Mouse (Mus musculus): ENCODE measurements around the gene Tulp2. TPM values are rescaled to one million over a fixed set of nuclear protein-coding genes. Genes with fewer than 3 reads are reported as not detected.

Tulp2 gene
- total and polyA plus RNA-seq, 3 experiments = 1.1 to 1.2 TPM; not detected in 1

- TF ChIP-seq MAZ (IDR thresholded peaks at IDR 0.05; ENCODE audit: low read depth, low read length) (peak; percentile 25; the same call in 1 of the 2 replicates), MAFK (IDR thresholded peaks at IDR 0.05; ENCODE audit: borderline replicate concordance, low read depth, low read length) (no peak), ZKSCAN1 (IDR thresholded peaks at IDR 0.05; ENCODE audit: low read depth, low read length) (no peak)
Measured at GRCm38 (mm10) chr7:45466283-45467089, 15.2 kb upstream of the Tulp2 start, which contains the start of gene Bax (continued).

DNA sequence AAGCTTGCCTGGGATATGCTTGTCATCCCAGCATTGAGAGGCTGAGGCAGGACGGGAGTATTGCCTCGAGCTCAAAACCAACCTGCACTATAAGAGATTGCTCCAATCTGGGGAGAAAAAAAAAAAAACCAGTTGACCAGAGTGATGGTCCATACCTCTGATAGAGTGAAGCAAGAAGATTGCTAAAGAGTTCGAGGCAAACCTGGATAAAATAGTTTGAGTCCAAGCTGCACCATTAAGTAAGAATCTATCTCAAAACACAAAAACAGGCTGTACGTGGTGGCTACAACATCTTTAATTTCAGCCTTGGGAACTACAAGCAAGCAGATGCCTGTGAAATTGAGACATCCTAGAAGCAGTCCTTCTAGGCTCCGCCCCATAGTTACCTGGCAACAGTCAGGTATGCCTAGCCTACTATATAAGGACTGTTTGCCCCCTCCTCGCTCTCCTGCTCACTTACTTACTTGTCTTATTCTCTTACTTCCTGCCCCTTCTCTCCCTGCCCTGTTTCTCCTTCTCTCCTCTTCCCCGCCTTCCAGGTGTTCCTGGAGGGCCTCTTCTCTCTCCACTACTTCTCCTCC lies 14.5 kb upstream of the Tulp2 start:
- peak; percentile 33; the same call in 1 of the 2 replicates for TF ChIP-seq ZNF384 (IDR thresholded peaks at IDR 0.05; ENCODE audit: low read depth, low read length)
- TF ChIP-seq NELFE (IDR thresholded peaks at IDR 0.05; ENCODE audit: low read depth, low read length) = no peak
- TF ChIP-seq SIN3A (IDR thresholded peaks at IDR 0.05; ENCODE audit: low read length) = no peak
- 0 out of 2 replicates have a peak, but pooled peaks have one; percentile 7 for TF ChIP-seq ZC3H11A (IDR thresholded peaks at IDR 0.05; ENCODE audit: low read depth, low read length)
- no peak for DNase-seq (ENCODE audit: low read depth, low spot score)
- Histone ChIP-seq H3K4me3 (ENCODE audit: control insufficient read depth in 1 of 2, insufficient read depth in 1 of 2, low read depth in 2 of 2, low read length in 2 of 2) (peak overlapping the region; percentile 80 to 87), H3K79me2 (ENCODE audit: control insufficient read depth, insufficient read depth, low read length, poor library complexity) (peaks cover 19% of the 10 kb centered on the region), H3K9ac (ENCODE audit: control insufficient read depth, low read depth, low read length, poor library complexity, severe bottlenecking) (peak overlapping the region; percentile 42), H3K9me3 (replicated peaks; ENCODE audit: insufficient read depth, low read length) (no peaks in the 10 kb centered on the region), H3K27ac (ENCODE audit: control insufficient read depth, low read depth, low read length) (no peak overlapping the region), H3K36me3 (ENCODE audit: control insufficient read depth in 1 of 2, insufficient read depth in 2 of 2, low read length in 2 of 2) (peaks cover 2 to 13% of the 10 kb centered on the region in 2 experiments; a peak in 3 of 4 replicates), H3K4me1 (ENCODE audit: control insufficient read depth in 1 of 2, insufficient read depth in 2 of 2, low read length in 2 of 2) (peaks cover 2 to 30% of the 10 kb centered on the region in 2 experiments; a peak in 3 of 4 replicates), H3K27me3 (ENCODE audit: control insufficient read depth in 1 of 2, insufficient read depth in 2 of 2, low read length in 2 of 2) (no peaks in the 10 kb centered on the region)

DNA sequence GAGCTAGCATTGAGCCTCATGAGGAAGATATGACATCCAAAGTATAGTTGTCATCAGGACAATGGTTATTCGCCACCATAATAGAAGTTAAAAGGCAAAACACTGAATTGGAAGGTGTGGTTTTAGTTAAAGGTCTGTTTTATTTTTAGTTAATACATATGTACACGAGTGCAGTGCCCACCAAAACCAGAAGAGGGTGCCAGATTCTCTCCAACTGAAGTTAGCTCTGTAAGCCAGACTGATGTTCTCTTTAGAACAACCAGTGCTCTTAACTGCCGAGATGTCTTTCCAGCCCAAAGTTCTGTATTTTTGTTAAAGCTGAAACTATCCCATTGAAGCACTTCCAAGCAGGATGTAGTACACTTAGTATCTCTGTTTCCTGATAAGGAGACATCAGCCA lies 10.8 kb upstream of the Tulp2 start:
- peak overlapping the region; percentile 31 for H3K9ac ChIP-seq (ENCODE audit: control insufficient read depth, low read depth, low read length, poor library complexity, severe bottlenecking)
- peaks cover 0 to 16% of the 10 kb centered on the region in 2 experiments; a peak in 2 of 4 replicates for H3K36me3 ChIP-seq (ENCODE audit: control insufficient read depth in 1 of 2, insufficient read depth in 2 of 2, low read length in 2 of 2)
- no peak overlapping the region for H3K4me3 ChIP-seq (ENCODE audit: control insufficient read depth in 1 of 2, insufficient read depth in 1 of 2, low read depth in 2 of 2, low read length in 2 of 2)
- no peaks in the 10 kb centered on the region for H3K9me3 ChIP-seq (replicated peaks; ENCODE audit: insufficient read depth, low read length)
- H3K27me3 ChIP-seq (ENCODE audit: control insufficient read depth in 1 of 2, insufficient read depth in 2 of 2, low read length in 2 of 2) = no peaks in the 10 kb centered on the region
- TF ChIP-seq SIN3A (IDR thresholded peaks at IDR 0.05; ENCODE audit: low read length) (peak; percentile 82), MYC (IDR thresholded peaks at IDR 0.05; ENCODE audit: low read depth, low read length) (peak; percentile 63; the same call in 1 of the 2 replicates), RAD21 (IDR thresholded peaks at IDR 0.05; ENCODE audit: low read depth, low read length) (peak; percentile 86), TCF12 (IDR thresholded peaks at IDR 0.05; ENCODE audit: low read depth, low read length) (no peak), HCFC1 (IDR thresholded peaks at IDR 0.05; ENCODE audit: low read depth, low read length) (peak; percentile 68), CTCF (IDR thresholded peaks at IDR 0.05 in 2 of 3, conservative IDR thresholded peaks at IDR 0.05 in 1 of 3; ENCODE audit: control insufficient read depth in 1 of 3, insufficient read depth in 1 of 3, low read depth in 2 of 3, low read length in 3 of 3, poor library complexity in 1 of 3, severe bottlenecking in 1 of 3) (peak; percentile 46 to 90 (median 82)), MXI1 (IDR thresholded peaks at IDR 0.05; ENCODE audit: low read depth, low read length) (peak; percentile 55; the same call in 1 of the 2 replicates), ZNF384 (IDR thresholded peaks at IDR 0.05; ENCODE audit: low read depth, low read length) (peak; percentile 52; the same call in 1 of the 2 replicates), BHLHE40 (IDR thresholded peaks at IDR 0.05; ENCODE audit: borderline replicate concordance, low read depth, low read length) (0 out of 2 replicates have a peak, but pooled peaks have one; percentile 26), E2F4 (IDR thresholded peaks at IDR 0.05; ENCODE audit: borderline replicate concordance, low read depth, low read length) (no peak), JUND (IDR thresholded peaks at IDR 0.05; ENCODE audit: low read depth, low read length) (no peak), POLR2A (IDR thresholded peaks at IDR 0.05; ENCODE audit: control insufficient read depth in 1 of 2, insufficient read depth in 1 of 2, low read depth in 1 of 2, low read length in 2 of 2, poor library complexity in 1 of 2) (no peak), ETS1 (IDR thresholded peaks at IDR 0.05; ENCODE audit: low read depth, low read length) (0 out of 2 replicates have a peak, but pooled peaks have one; percentile 10), SMC3 (IDR thresholded peaks at IDR 0.05; ENCODE audit: low read depth, low read length) (peak; percentile 82), ZC3H11A (IDR thresholded peaks at IDR 0.05; ENCODE audit: low read depth, low read length) (peak; percentile 87)
- peaks cover 10% of the 10 kb centered on the region for H3K79me2 ChIP-seq (ENCODE audit: control insufficient read depth, insufficient read depth, low read length, poor library complexity)
- no peak overlapping the region for H3K27ac ChIP-seq (ENCODE audit: control insufficient read depth, low read depth, low read length)
- H3K4me1 ChIP-seq (ENCODE audit: control insufficient read depth in 1 of 2, insufficient read depth in 2 of 2, low read length in 2 of 2) = peaks cover 3 to 31% of the 10 kb centered on the region in 2 experiments
- peak; percentile 89 for DNase-seq (ENCODE audit: low read depth, low spot score)

All from MEL (cell line).